24 mouse cellular contexts compared by ENCODE assay signal in the genomic region with DNA sequence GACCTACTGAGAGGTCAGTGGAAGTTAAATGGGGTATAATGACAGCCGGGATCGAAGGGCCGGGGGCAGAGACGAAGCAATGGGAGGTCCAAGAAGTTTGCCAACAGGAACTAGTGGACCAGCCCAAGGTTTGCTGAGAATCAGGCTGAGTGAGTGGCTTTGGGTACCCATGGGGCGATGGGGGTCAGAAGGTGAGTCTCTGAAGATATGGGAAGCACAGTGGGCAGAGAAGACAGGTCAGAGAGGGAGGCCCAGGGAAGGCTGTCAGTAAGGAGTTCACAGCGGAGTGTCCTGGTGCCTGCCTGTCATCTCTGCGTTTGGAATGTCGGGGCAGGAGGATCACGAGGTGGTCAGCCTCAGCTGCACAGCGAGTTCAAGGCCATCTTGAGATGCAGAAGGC. TPM values are rescaled to one million over a fixed set of nuclear protein-coding genes. Genes with fewer than 3 reads are reported as not detected.
DNase-seq lines count a peak whose midpoint lies in the region; ATAC-seq and TF ChIP-seq lines count a peak whose summit lies in the region.
"Had no signal": no experiment of that assay in that cellular context is flagged by ENCODE, and none has a peak within 500 bp of the region (broad histone marks: within the 10 kb centered on the region; RNA-seq: fewer than 3 reads in every experiment).

No protein-coding gene starts in this region.

- no peaks in the 10 kb centered on the region for H3K36me3 ChIP-seq in heart, embryonic 12.5 days
- H3K36me3 ChIP-seq in lung, embryonic 14.5 days (ENCODE audit: insufficient read depth), result no peaks in the 10 kb centered on the region
- H3K36me3 ChIP-seq: embryonic facial prominence, embryonic 10.5 days; embryonic facial prominence, embryonic 12.5 days; forebrain, embryonic 15.5 days; G1E had no signal

- peak; percentile 57 for DNase-seq in cerebellum, adult 11-12 months
- no peak for DNase-seq in cerebellum, adult 11 months
- no peak for DNase-seq in heart, postnatal 36 days
- DNase-seq in lung, embryonic 14.5 days, result no peak
- no peak for DNase-seq in lung, postnatal 36 days
- DNase-seq: adrenal gland, adult 8-10 months; adrenal gland, postnatal 14 days; adrenal gland, postnatal 36 days; B cell, adult 2 months; cerebellum, adult 8-10 months; cerebellum, postnatal 10 days; cerebellum, postnatal 25 days; forebrain, postnatal 0 days had no signal

- no peaks in the 10 kb centered on the region; the same call in 1 of the 2 replicates for H3K27me3 ChIP-seq in heart, embryonic 12.5 days (replicated peaks)
- H3K27me3 ChIP-seq in lung, embryonic 14.5 days (ENCODE audit: insufficient read depth, low read length), result no peaks in the 10 kb centered on the region
- H3K27me3 ChIP-seq: forebrain, embryonic 15.5 days; Patski had no signal

- no peak for ATAC-seq in heart, embryonic 12.5 days (ENCODE audit: insufficient number of reproducible peaks, low FRiP score)
- no peak for ATAC-seq in lung, embryonic 14.5 days (ENCODE audit: insufficient read depth)
- ATAC-seq: activated CD4-positive, CD25-positive, alpha-beta regulatory T cell, adult 4 months; CD4-positive, CD25-positive, alpha-beta regulatory T cell, adult 4 months; forebrain, embryonic 13.5 days; forebrain, embryonic 15.5 days; forebrain, postnatal 0 days; Patski had no signal

- no peak for TF ChIP-seq CTCF in lung, embryonic 14.5 days (IDR thresholded peaks at IDR 0.05; ENCODE audit: low read depth)

- WGBS in heart, embryonic 12.5 days, result 49% methylated on average over 10 of the region's 10 CpGs
- WGBS in lung, embryonic 14.5 days, result 48% methylated on average over 10 of the region's 10 CpGs

- H3K4me2 ChIP-seq in heart, embryonic 12.5 days, result no peak overlapping the region
- no peak overlapping the region for H3K4me2 ChIP-seq in lung, embryonic 14.5 days
- H3K4me2 ChIP-seq: embryonic facial prominence, embryonic 12.5 days; forebrain, embryonic 13.5 days; forebrain, embryonic 15.5 days had no signal

- peaks cover 8% of the 10 kb centered on the region; the same call in 1 of the 2 replicates for H3K9me3 ChIP-seq in heart, embryonic 12.5 days (replicated peaks)
- 0 out of 2 replicates have a peak, but pooled peaks cover 3% of the 10 kb centered on the region for H3K9me3 ChIP-seq in lung, embryonic 14.5 days (ENCODE audit: low read depth, low read length)
- H3K9me3 ChIP-seq: embryonic facial prominence, embryonic 12.5 days; forebrain, embryonic 13.5 days; forebrain, embryonic 15.5 days had no signal

- H3K4me3 ChIP-seq in heart, embryonic 12.5 days, result no peak overlapping the region
- no peak overlapping the region for H3K4me3 ChIP-seq in lung, embryonic 14.5 days (ENCODE audit: low read depth, low read length)
- H3K4me3 ChIP-seq: embryonic facial prominence, embryonic 10.5 days; embryonic facial prominence, embryonic 12.5 days; forebrain, embryonic 13.5 days; forebrain, embryonic 15.5 days had no signal

- no peak overlapping the region for H3K9ac ChIP-seq in heart, embryonic 12.5 days
- no peak overlapping the region for H3K9ac ChIP-seq in lung, embryonic 14.5 days
- H3K9ac ChIP-seq: embryonic facial prominence, embryonic 12.5 days; forebrain, embryonic 13.5 days; forebrain, embryonic 15.5 days; forebrain, postnatal 0 days had no signal

- intact Hi-C loops in heart, postnatal 36 days (cut with DNase I), result no loop called here

- 0 out of 2 replicates have a peak overlapping the region, but pooled peaks have one; percentile 2 for H3K27ac ChIP-seq in heart, embryonic 12.5 days (ENCODE audit: poor library complexity, severe bottlenecking)
- 0 out of 2 replicates have a peak overlapping the region, but pooled peaks have one; percentile 18 for H3K27ac ChIP-seq in lung, embryonic 14.5 days (ENCODE audit: low read depth)
- H3K27ac ChIP-seq: embryonic facial prominence, embryonic 10.5 days; embryonic facial prominence, embryonic 12.5 days; forebrain, embryonic 13.5 days; forebrain, embryonic 15.5 days had no signal

- peaks cover 25% of the 10 kb centered on the region for H3K4me1 ChIP-seq in heart, embryonic 12.5 days (replicated peaks)
- peaks cover 23% of the 10 kb centered on the region for H3K4me1 ChIP-seq in lung, embryonic 14.5 days (ENCODE audit: insufficient read depth)
- H3K4me1 ChIP-seq: embryonic facial prominence, embryonic 12.5 days had no signal

RNA-seq across cellular contexts. Expression of a gene that starts 4.7 kb away (rescaled TPM):
- 16.7 and 17.0 TPM in 2 replicates for polyA plus RNA-seq in heart, embryonic 12.5 days (2016; fragmentation: Nextera tagmentation; extraction: Ambion mirVana)
- total RNA-seq in heart, postnatal 36 days (2021), result 10 to 100 TPM; 12.0 to 12.5 TPM
- polyA plus RNA-seq in lung, embryonic 14.5 days (2014; fragmentation: Nextera tagmentation; extraction: Ambion mirVana), result 21.3 and 22.7 TPM in 2 replicates

RNA-seq across cellular contexts. Expression of a gene that starts 6.8 kb away (rescaled TPM):
- polyA plus RNA-seq in heart, embryonic 12.5 days (2016; fragmentation: Nextera tagmentation; extraction: Ambion mirVana), result 1.7 and 2.9 TPM in 2 replicates
- under 1 TPM; 0.65 to 0.78 TPM for total RNA-seq in heart, postnatal 36 days (2021)
- polyA plus RNA-seq in lung, embryonic 14.5 days (2014; fragmentation: Nextera tagmentation; extraction: Ambion mirVana), result not detected in 2 replicates
- polyA plus RNA-seq: activated CD4-positive, CD25-positive, alpha-beta regulatory T cell, adult 4 months; CD4-positive, CD25-positive, alpha-beta regulatory T cell, adult 4 months; embryonic facial prominence, embryonic 14.5 days; forebrain, embryonic 11.5 days; forebrain, embryonic 13.5 days; forebrain, embryonic 15.5 days had no signal

RNA-seq across cellular contexts. Expression of a gene that starts 13.8 kb away (rescaled TPM):
- polyA plus RNA-seq in heart, embryonic 12.5 days (2016; fragmentation: Nextera tagmentation; extraction: Ambion mirVana), result 18.4 and 19.5 TPM in 2 replicates
- total RNA-seq in heart, postnatal 36 days (2021), result 1 to 10 TPM in 1 of 2 experiments, under 1 TPM in 1; 0.81 to 1.3 TPM
- 21.9 and 23.2 TPM in 2 replicates for polyA plus RNA-seq in lung, embryonic 14.5 days (2014; fragmentation: Nextera tagmentation; extraction: Ambion mirVana)

RNA-seq across cellular contexts. Expression of a gene that starts 19.9 kb away (rescaled TPM):
- 56.8 and 59.0 TPM in 2 replicates for polyA plus RNA-seq in heart, embryonic 12.5 days (2016; fragmentation: Nextera tagmentation; extraction: Ambion mirVana)
- 10 to 100 TPM; 22.0 to 23.0 TPM for total RNA-seq in heart, postnatal 36 days (2021)
- 72.1 and 73.1 TPM in 2 replicates for polyA plus RNA-seq in lung, embryonic 14.5 days (2014; fragmentation: Nextera tagmentation; extraction: Ambion mirVana)

RNA-seq across cellular contexts. Expression of a gene that starts 34.2 kb away (rescaled TPM):
- polyA plus RNA-seq in heart, embryonic 12.5 days (2016; fragmentation: Nextera tagmentation; extraction: Ambion mirVana), result 2.3 and 2.8 TPM in 2 replicates
- total RNA-seq in heart, postnatal 36 days (2021), result 1 to 10 TPM; 1.3 to 1.4 TPM
- 3.4 and 3.7 TPM in 2 replicates for polyA plus RNA-seq in lung, embryonic 14.5 days (2014; fragmentation: Nextera tagmentation; extraction: Ambion mirVana)
- polyA plus RNA-seq: activated CD4-positive, CD25-positive, alpha-beta regulatory T cell, adult 4 months; CD4-positive, CD25-positive, alpha-beta regulatory T cell, adult 4 months; G1E had no signal
